Mouse (Mus musculus) ES-Bruce4 (cell line): ENCODE results near the gene Tmem269. TPM values are rescaled to one million over a fixed set of nuclear protein-coding genes. Genes with fewer than 3 reads are reported as not detected.

Source experiments
- H3K27ac ChIP-seq: 2 replicates; pipeline ENCODE4 v1.5.1; 2012; ENCODE audit warnings: low read length, inconsistent platforms; ENCODE audit not compliant: insufficient read depth
- H3K27me3 ChIP-seq: 2 replicates; pipeline ENCODE4 v1.6.1; 2012; ENCODE audit warnings: mild to moderate bottlenecking, low read length, inconsistent platforms; ENCODE audit not compliant: control insufficient read depth, poor library complexity, insufficient read depth, severe bottlenecking
- H3K36me3 ChIP-seq: 2 replicates; pipeline ENCODE4 v1.6.1; 2012; ENCODE audit warnings: inconsistent platforms, mild to moderate bottlenecking, low read length, moderate library complexity; ENCODE audit not compliant: control insufficient read depth, poor library complexity, insufficient read depth, severe bottlenecking
- H3K4me1 ChIP-seq: one replicate; pipeline ENCODE4 v1.8.1; 2011; ENCODE audit warnings: low read length; ENCODE audit not compliant: control insufficient read depth, insufficient read depth
- H3K4me3 ChIP-seq: 2 replicates; pipeline ENCODE4 v1.5.1; 2011; ENCODE audit warnings: low read depth, mild to moderate bottlenecking, low read length
- H3K9ac ChIP-seq: 2 replicates; pipeline ENCODE4 v1.6.1; 2012; ENCODE audit warnings: low read depth, mild to moderate bottlenecking, inconsistent platforms; ENCODE audit not compliant: poor library complexity, severe bottlenecking
- H3K9me3 ChIP-seq: replicated peaks from 2 replicates; pipeline ENCODE4 v1.6.1; 2012; ENCODE audit warnings: mild to moderate bottlenecking, low read length, inconsistent platforms; ENCODE audit not compliant: control insufficient read depth, poor library complexity, insufficient read depth, severe bottlenecking
- CTCF ChIP-seq: IDR thresholded peaks from one replicate; pipeline ENCODE4 v1.8.1; 2011; ENCODE audit warnings: low read depth, low read length
- EP300 ChIP-seq: IDR thresholded peaks from 2 replicates; pipeline ENCODE4 v1.6.1; 2011; ENCODE audit warnings: low read depth, low read length; ENCODE audit not compliant: insufficient read depth
- POLR2A ChIP-seq: IDR thresholded peaks from one replicate; pipeline ENCODE4 v1.8.1; 2011; ENCODE audit warnings: low read length; ENCODE audit not compliant: insufficient read depth
- polyA plus RNA-seq: library from polyadenylated mRNA; stranded (reverse); fragments of >200 nt; gene quantifications from 2 replicates; pipeline ENCODE4 v1.2.4, GENCODE M21; 2011; ENCODE audit warnings: low read depth; ENCODE audit not compliant: missing spikeins, insufficient read depth, insufficient read length

Gene Tmem269
- polyA plus RNA-seq, 1 experiment, result 0.73 TPM

DNA sequence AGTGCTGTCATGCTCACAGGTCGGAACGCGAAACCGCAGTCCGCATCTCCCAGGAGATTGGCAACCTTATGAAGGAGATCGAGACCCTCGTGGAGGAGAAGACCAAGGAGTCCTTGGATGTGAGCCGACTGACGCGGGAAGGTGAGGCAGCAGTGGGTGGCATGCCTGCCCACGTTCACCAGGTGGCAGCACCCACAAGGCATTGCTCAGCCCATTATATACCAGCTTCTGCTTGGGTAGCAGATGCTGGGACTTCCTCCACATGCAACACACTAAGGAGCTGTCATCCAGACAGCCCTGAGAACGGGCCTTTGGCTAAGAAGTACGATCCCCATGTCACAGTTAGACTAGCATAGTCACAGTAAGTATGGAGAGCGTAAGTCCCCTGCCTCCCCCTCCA lies 23.6 kb upstream of the Tmem269 start:
- H3K4me3 ChIP-seq, result no peak overlapping the region
- no peaks in the 10 kb centered on the region for H3K4me1 ChIP-seq
- H3K27ac ChIP-seq, result no peak overlapping the region
- TF ChIP-seq CTCF (peak; percentile 31), EP300 (no peak)
- no peak overlapping the region for H3K9ac ChIP-seq
- H3K36me3 ChIP-seq, result no peaks in the 10 kb centered on the region
- no peaks in the 10 kb centered on the region for H3K9me3 ChIP-seq
- no peaks in the 10 kb centered on the region for H3K27me3 ChIP-seq

DNA sequence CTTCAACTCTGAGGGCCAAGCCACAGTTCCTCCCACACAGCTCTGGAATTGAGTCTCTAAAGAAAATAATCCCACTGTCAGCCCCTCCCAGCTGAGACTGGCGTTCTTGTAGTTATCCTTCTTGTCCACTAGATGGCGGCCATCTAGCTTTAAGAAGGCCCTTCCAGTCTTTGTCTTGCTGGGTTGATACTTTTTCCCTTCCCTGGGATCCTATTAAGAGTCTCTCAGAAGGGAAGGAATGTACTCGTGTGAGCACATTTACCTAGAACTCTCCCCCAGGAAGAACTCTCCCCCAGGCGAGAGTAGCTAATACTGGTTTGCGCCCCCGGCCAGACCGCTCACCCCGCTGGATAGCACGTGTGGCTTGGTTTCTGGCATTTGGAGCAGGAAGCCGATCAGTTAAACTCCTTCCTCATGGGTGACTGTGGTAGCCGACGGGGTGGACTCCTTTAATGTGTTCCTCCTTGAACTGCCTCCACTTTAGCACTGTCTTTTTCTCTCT lies 21.2 kb upstream of the Tmem269 start:
- H3K9ac ChIP-seq, result peak overlapping the region; percentile 20; the same call in 1 of the 2 replicates
- H3K27ac ChIP-seq, result no peak overlapping the region
- no peaks in the 10 kb centered on the region for H3K36me3 ChIP-seq
- no peaks in the 10 kb centered on the region for H3K9me3 ChIP-seq
- TF ChIP-seq CTCF, result peak; percentile 33
- TF ChIP-seq POLR2A, result no peak
- no peak for TF ChIP-seq EP300
- H3K4me1 ChIP-seq, result no peaks in the 10 kb centered on the region
- no peaks in the 10 kb centered on the region for H3K27me3 ChIP-seq
- peak overlapping the region; percentile 24; the same call in 1 of the 2 replicates for H3K4me3 ChIP-seq

DNA sequence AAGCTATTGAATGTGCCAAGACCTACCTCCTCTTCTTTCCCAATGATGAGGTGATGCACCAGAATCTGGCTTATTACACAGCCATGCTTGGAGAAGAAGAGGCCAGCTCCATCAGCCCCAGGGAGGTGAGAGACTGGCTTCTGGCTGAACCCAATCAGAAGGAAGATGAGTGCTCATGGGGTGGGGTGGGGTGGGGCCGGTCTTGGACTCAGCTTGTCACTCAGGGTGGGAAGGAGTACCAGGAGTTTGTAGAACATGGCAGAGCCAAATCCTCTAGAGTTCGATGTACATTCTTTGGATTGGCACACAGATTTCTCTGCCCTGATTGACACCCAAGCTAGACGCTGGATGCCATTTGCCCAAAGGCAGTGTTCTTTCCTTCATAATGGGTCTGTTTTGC lies 20.6 kb upstream of the Tmem269 start:
- Histone ChIP-seq H3K4me3 (no peak overlapping the region), H3K36me3 (no peaks in the 10 kb centered on the region), H3K9me3 (no peaks in the 10 kb centered on the region), H3K9ac (no peak overlapping the region), H3K27ac (no peak overlapping the region; the same call in 1 of the 2 replicates), H3K27me3 (no peaks in the 10 kb centered on the region), H3K4me1 (no peaks in the 10 kb centered on the region)
- TF ChIP-seq CTCF (no peak), POLR2A (no peak), EP300 (no peak)

DNA sequence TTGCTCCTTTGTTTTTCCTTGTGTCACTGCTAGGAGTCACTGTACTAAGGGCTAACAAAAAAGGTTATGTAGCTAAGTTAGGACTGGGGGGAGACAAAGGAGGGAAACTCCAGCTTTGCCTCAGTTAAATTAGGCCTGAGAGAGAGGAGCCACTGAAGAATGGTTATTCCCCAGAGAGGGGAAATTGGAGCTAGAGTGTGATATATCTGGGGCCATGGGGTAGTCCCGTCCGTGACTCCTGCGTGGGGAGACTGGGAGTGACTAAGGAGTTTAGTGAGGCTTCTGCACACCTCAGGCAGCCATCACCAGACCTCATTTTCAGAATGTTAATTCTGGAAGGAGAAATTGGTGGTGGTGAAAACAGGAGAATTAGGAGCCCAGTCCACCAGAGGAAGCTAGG lies 16.3 kb upstream of the Tmem269 start:
- Histone ChIP-seq H3K27ac (no peak overlapping the region), H3K9ac (no peak overlapping the region)
- TF ChIP-seq EP300 (no peak), POLR2A (no peak), CTCF (no peak)

DNA sequence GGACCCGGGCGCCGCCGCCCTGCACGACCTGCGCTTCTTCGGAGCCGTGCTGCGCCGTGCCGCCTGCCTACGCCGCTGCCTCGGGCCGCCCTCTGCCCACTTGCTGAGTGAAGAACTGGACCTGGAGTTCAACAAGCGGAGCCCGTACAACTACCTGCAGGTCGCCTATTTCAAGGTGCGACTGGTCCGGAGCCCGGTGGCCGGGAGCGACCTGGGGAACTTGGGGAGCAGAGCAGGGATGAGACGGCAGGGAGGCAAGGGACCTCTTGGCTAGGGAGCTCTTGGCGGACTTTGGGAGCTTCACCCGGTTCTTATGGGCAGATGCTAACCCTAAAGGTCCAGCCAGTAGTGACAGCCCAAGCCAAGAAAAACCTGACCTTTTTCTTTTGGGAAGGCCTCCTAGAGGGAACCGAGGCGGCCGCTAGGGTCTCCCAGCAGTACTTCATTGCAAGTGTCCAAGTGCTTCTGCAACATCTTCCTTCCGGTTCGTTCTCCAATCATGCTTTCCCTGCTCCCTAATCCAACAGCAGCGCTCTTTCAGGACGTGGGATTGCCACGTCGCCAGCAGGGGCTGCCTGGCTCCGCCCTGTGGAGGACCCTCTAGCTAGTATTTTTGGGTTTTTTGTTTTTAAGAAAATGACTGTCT lies 15.4 kb upstream of the Tmem269 start:
- TF ChIP-seq CTCF, result no peak
- TF ChIP-seq EP300, result no peak
- no peak for TF ChIP-seq POLR2A
- Histone ChIP-seq H3K36me3 (no peaks in the 10 kb centered on the region), H3K4me1 (no peaks in the 10 kb centered on the region), H3K4me3 (peak overlapping the region; percentile 73), H3K27me3 (no peaks in the 10 kb centered on the region), H3K27ac (no peak overlapping the region), H3K9ac (peak overlapping the region; percentile 65), H3K9me3 (no peaks in the 10 kb centered on the region)

More for the DNA sequence above, 16.3 kb upstream of the Tmem269 start:
- no peaks in the 10 kb centered on the region for H3K27me3 ChIP-seq
- no peaks in the 10 kb centered on the region for H3K4me1 ChIP-seq
- no peaks in the 10 kb centered on the region for H3K9me3 ChIP-seq
- H3K4me3 ChIP-seq, result no peak overlapping the region
- no peaks in the 10 kb centered on the region for H3K36me3 ChIP-seq

DNA sequence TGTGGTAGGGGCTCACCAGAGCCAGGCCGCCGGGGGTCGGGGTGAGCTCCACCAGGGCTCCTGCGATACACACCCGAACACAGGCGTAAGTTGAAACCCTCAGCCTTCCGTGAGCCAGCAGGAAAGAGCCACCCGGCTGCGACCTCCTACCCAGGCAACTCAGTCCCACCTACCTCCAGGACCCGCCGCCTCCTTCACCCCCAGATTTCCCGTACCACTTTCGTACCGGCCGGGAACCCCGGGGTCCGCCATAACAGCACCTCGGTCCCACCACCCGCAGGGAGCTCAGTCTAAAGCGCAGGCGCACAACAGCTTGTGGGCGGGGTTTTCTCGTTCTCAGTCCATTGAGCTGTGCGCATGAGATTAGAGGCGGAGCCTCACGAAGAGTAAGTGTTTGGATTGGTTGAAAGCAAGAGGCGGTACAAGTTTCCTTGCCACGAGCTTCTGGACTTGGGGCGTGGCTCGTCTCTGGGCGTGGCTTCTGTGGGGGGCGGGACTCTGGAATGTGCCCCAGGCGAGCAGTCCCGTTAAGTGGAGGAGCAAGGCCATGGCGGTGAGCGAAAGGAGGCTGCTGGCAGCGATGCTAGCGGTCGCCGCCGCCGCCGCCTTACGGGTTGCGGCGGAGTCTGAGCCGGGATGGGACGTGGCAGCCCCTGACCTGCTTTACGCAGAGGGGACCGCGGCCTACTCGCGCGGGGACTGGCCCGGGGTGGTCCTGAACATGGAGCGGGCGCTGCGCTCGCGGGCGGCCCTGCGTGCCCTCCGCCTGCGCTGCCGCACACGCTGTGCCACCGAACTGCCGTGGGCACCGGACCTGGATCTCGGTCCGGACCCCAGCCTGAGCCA lies 14.6 kb upstream of the Tmem269 start, which contains the start of the genes AU022252 and P3h1:
Gene AU022252 (minus strand): TSS at position 303 of the 846 bp plus-strand sequence.
Gene P3h1 (plus strand): TSS at position 506 of the 846 bp plus-strand sequence.
- TF ChIP-seq CTCF (no peak), EP300 (no peak), POLR2A (no peak)
- Histone ChIP-seq H3K4me1 (no peaks in the 10 kb centered on the region), H3K9ac (peak within 1 kb of the TSS; percentile 65), H3K36me3 (no peaks in the 10 kb centered on the region), H3K9me3 (no peaks in the 10 kb centered on the region), H3K27me3 (no peaks in the 10 kb centered on the region), H3K27ac (no peak within 1 kb of the TSS), H3K4me3 (peak within 1 kb of the TSS; percentile 73)
